Mouse (Mus musculus): Measurements from ENCODE around the gene Vash1. TPM values are rescaled to one million over a fixed set of nuclear protein-coding genes. Genes with fewer than 3 reads are reported as not detected.

Gene Vash1
- total RNA-seq, 2 experiments from 2014 or later, result 37.1 to 41.6 TPM

- intact Hi-C loops (cut with DNase I), result no loop called here
These were observed 2.2 kb downstream of the Vash1 start for GRCm38 (mm10) chr12:86680591-86681193.

GRCm38 (mm10) chr12:86681626-86682025 is 3.1 kb downstream of the Vash1 start:
- no peak for DNase-seq (ENCODE audit: low spot score in 2 of 2)
- intact Hi-C loops (cut with DNase I), result loop anchor here (2.0 kb wide), 1 partner anchor 17 kb away; no protein-coding TSS in a partner anchor

More at GRCm38 (mm10) chr12:86680591-86681193, 2.2 kb downstream of the Vash1 start:
- DNase-seq (ENCODE audit: low spot score in 2 of 2), result peak in 1 of 2 experiments; percentile 52

- no peak for DNase-seq (ENCODE audit: low spot score in 2 of 2)
These were observed 3.7 kb downstream of the Vash1 start for GRCm38 (mm10) chr12:86682178-86682577.

GRCm38 (mm10) chr12:86683698-86684097 is 5.2 kb downstream of the Vash1 start:
- intact Hi-C loops (cut with DNase I), result loop anchor here (2.0 kb wide), 1 partner anchor 15 kb away; no protein-coding TSS in a partner anchor
- DNase-seq (ENCODE audit: low spot score in 2 of 2), result no peak

More at GRCm38 (mm10) chr12:86682178-86682577, 3.7 kb downstream of the Vash1 start:
- intact Hi-C loops (cut with DNase I), result loop anchor here (2.0 kb wide), 1 partner anchor 17 kb away; no protein-coding TSS in a partner anchor

GRCm38 (mm10) chr12:86685275-86685674 is 6.8 kb downstream of the Vash1 start:
- peak; percentile 49 to 83 for DNase-seq (ENCODE audit: low spot score in 2 of 2)
- intact Hi-C loops (cut with DNase I), result no loop called here

GRCm38 (mm10) chr12:86686551-86687330 is 8.2 kb downstream of the Vash1 start:
- intact Hi-C loops (cut with DNase I), result no loop called here
- DNase-seq (ENCODE audit: low spot score in 2 of 2), result peak in 1 of 2 experiments; percentile 58

GRCm38 (mm10) chr12:86687445-86687955 is 9.0 kb downstream of the Vash1 start:
- intact Hi-C loops (cut with DNase I), result no loop called here
- DNase-seq (ENCODE audit: low spot score in 2 of 2), result no peak

- intact Hi-C loops (cut with DNase I), result no loop called here
- DNase-seq (ENCODE audit: low spot score in 2 of 2), result no peak
These were observed 9.6 kb downstream of the Vash1 start for GRCm38 (mm10) chr12:86687971-86688573.

- no peak for DNase-seq (ENCODE audit: low spot score in 2 of 2)
These were observed 10.4 kb downstream of the Vash1 start for GRCm38 (mm10) chr12:86688917-86689316.

GRCm38 (mm10) chr12:86690700-86691485 is 12.4 kb downstream of the Vash1 start:
- intact Hi-C loops (cut with DNase I), result no loop called here
- DNase-seq (ENCODE audit: low spot score in 2 of 2), result no peak

More at GRCm38 (mm10) chr12:86688917-86689316, 10.4 kb downstream of the Vash1 start:
- intact Hi-C loops (cut with DNase I), result no loop called here

- intact Hi-C loops (cut with DNase I), result no loop called here
- DNase-seq (ENCODE audit: low spot score in 2 of 2), result no peak
These were observed 14.2 kb downstream of the Vash1 start for GRCm38 (mm10) chr12:86692471-86693356.

GRCm38 (mm10) chr12:86693389-86693788 is 14.9 kb downstream of the Vash1 start:
- no peak for DNase-seq (ENCODE audit: low spot score in 2 of 2)
- intact Hi-C loops (cut with DNase I), result no loop called here

- intact Hi-C loops (cut with DNase I), result no loop called here
- DNase-seq (ENCODE audit: low spot score in 2 of 2), result no peak
These were observed 15.9 kb downstream of the Vash1 start for GRCm38 (mm10) chr12:86694441-86694840.

- DNase-seq (ENCODE audit: low spot score in 2 of 2), result no peak
- intact Hi-C loops (cut with DNase I), result loop anchor here (2.0 kb wide), 2 partner anchors 15 to 39 kb away; no protein-coding TSS in a partner anchor
These were observed 19.5 kb downstream of the Vash1 start for GRCm38 (mm10) chr12:86697996-86698395.

GRCm38 (mm10) chr12:86698537-86698936 is 20.0 kb downstream of the Vash1 start:
- intact Hi-C loops (cut with DNase I), result loop anchor here (2.0 kb wide), 2 partner anchors 16 to 40 kb away; no protein-coding TSS in a partner anchor
- DNase-seq (ENCODE audit: low spot score in 2 of 2), result no peak

- intact Hi-C loops (cut with DNase I), result loop anchor here (2.0 to 10.0 kb wide), 3 partner anchors 17 to 245 kb away; partner anchors contain the start of gene Cipc
- peak; percentile 83 to 98 for DNase-seq (ENCODE audit: low spot score in 2 of 2)
These were observed 21.7 kb downstream of the Vash1 start for GRCm38 (mm10) chr12:86699965-86700926.

GRCm38 (mm10) chr12:86700927-86701310 is 22.4 kb downstream of the Vash1 start:
- intact Hi-C loops (cut with DNase I), result loop anchor here (10.0 kb wide), 1 partner anchor 244 kb away; the partner anchor contains the start of gene Cipc
- no peak for DNase-seq (ENCODE audit: low spot score in 2 of 2)

Data from left cerebral cortex, postnatal 25 days (tissue).